18 mouse cellular contexts compared by ENCODE assay signal in the genomic region with DNA sequence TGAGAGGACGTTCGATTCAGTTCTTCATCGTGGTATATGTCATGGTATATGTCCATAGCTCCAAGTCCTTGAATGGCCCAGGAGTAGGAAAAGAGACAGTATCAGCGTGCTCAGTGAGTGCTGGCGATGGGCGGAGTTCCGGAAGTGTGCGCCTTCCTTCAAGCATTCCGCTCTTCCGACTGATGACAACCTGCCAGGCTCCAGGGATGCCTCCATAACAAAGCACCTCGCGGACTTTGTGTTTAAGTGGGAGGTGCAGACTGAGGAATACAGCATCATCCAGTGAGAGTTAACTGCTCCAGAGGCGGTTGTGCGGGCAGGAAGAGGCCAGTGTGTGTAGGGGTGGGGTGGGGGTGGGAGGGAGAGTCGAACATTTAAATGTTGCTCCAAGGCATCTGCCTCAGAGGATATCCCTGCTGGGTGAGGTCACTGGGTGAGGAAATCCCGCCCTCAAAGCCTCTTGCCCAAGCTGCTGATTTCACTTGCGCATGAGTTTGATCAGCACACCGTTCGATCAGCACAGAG.
A peak's percentile ranks its signal among the peaks of the same experiment; 100 is the strongest.
DNase-seq lines count a peak whose midpoint lies in the region; ATAC-seq and TF ChIP-seq lines count a peak whose summit lies in the region.
"Had no signal": no experiment of that assay in that cellular context is flagged by ENCODE, and none has a peak within 500 bp of the region (broad histone marks: within the 10 kb centered on the region; RNA-seq: fewer than 3 reads in every experiment).

No protein-coding gene starts in this region.

- H3K4me3 ChIP-seq in heart, embryonic 10.5 days: peak overlapping the region; percentile 15; the same call in 1 of the 2 replicates
- H3K4me3 ChIP-seq in kidney, embryonic 15.5 days (replicated peaks): no peak overlapping the region
- H3K4me3 ChIP-seq in ES-Bruce4 (ENCODE audit: low read depth, low read length): no peak overlapping the region
- H3K4me3 ChIP-seq in embryonic facial prominence, embryonic 10.5 days: peak overlapping the region; percentile 20; the same call in 1 of the 2 replicates
- no peak overlapping the region for H3K4me3 ChIP-seq in forebrain, postnatal 0 days (ENCODE audit: low read depth, low read length)
- H3K4me3 ChIP-seq: embryonic facial prominence, embryonic 15.5 days; forebrain, embryonic 15.5 days; limb, embryonic 13.5 days; megakaryocyte, embryonic 14.5 days; neural tube, embryonic 12.5 days had no signal

- H3K4me1 ChIP-seq in heart, embryonic 10.5 days: peaks cover 30% of the 10 kb centered on the region
- 0 out of 2 replicates have a peak, but pooled peaks cover 6% of the 10 kb centered on the region for H3K4me1 ChIP-seq in kidney, embryonic 15.5 days
- peaks cover 2% of the 10 kb centered on the region for H3K4me1 ChIP-seq in ES-Bruce4 (ENCODE audit: control insufficient read depth, insufficient read depth, low read length)
- peaks cover 6% of the 10 kb centered on the region for H3K4me1 ChIP-seq in embryonic facial prominence, embryonic 10.5 days
- no peaks in the 10 kb centered on the region for H3K4me1 ChIP-seq in forebrain, postnatal 0 days (ENCODE audit: insufficient read depth)
- H3K4me1 ChIP-seq: embryonic facial prominence, embryonic 15.5 days; forebrain, embryonic 15.5 days; megakaryocyte, embryonic 14.5 days; neural tube, embryonic 12.5 days had no signal

- H3K9me3 ChIP-seq in heart, embryonic 10.5 days: no peaks in the 10 kb centered on the region
- H3K9me3 ChIP-seq in kidney, embryonic 15.5 days (replicated peaks): no peaks in the 10 kb centered on the region
- H3K9me3 ChIP-seq in ES-Bruce4 (replicated peaks; ENCODE audit: control insufficient read depth, insufficient read depth, low read length, poor library complexity, severe bottlenecking): peaks cover 5% of the 10 kb centered on the region
- no peaks in the 10 kb centered on the region for H3K9me3 ChIP-seq in embryonic facial prominence, embryonic 10.5 days
- H3K9me3 ChIP-seq in forebrain, postnatal 0 days (ENCODE audit: low read length): no peaks in the 10 kb centered on the region
- H3K9me3 ChIP-seq: embryonic facial prominence, embryonic 15.5 days; forebrain, embryonic 15.5 days; limb, embryonic 13.5 days; megakaryocyte, embryonic 14.5 days; neural tube, embryonic 12.5 days had no signal

- TF ChIP-seq CTCF in ES-Bruce4 (IDR thresholded peaks at IDR 0.05; ENCODE audit: low read depth, low read length): no peak
- no peak for TF ChIP-seq CTCF in forebrain, postnatal 0 days (IDR thresholded peaks at IDR 0.05; ENCODE audit: low read depth)

- H3K36me3 ChIP-seq in heart, embryonic 10.5 days: no peaks in the 10 kb centered on the region
- no peaks in the 10 kb centered on the region for H3K36me3 ChIP-seq in kidney, embryonic 15.5 days
- no peaks in the 10 kb centered on the region for H3K36me3 ChIP-seq in ES-Bruce4 (ENCODE audit: control insufficient read depth, insufficient read depth, low read length, poor library complexity, severe bottlenecking)
- H3K36me3 ChIP-seq in embryonic facial prominence, embryonic 10.5 days (replicated peaks): no peaks in the 10 kb centered on the region
- no peaks in the 10 kb centered on the region for H3K36me3 ChIP-seq in forebrain, postnatal 0 days (ENCODE audit: insufficient read depth)
- H3K36me3 ChIP-seq: embryonic facial prominence, embryonic 15.5 days; forebrain, embryonic 15.5 days; limb, embryonic 13.5 days; neural tube, embryonic 12.5 days had no signal

- DNase-seq in heart, embryonic 10.5 days (ENCODE audit: low spot score): peak; percentile 80
- DNase-seq in heart, adult 8-10 months (ENCODE audit: low spot score): no peak
- no peak for DNase-seq in kidney, adult 9 months
- peak; percentile 13 for DNase-seq in embryonic facial prominence, embryonic 10.5 days (ENCODE audit: low spot score)
- no peak for DNase-seq in thymus, postnatal 4 days
- DNase-seq in forebrain, postnatal 0 days: no peak
- DNase-seq: cerebellum, adult 9-10 months; gastrocnemius, postnatal 10 days; kidney, postnatal 36 days; lung, adult 2 months; right cerebral cortex, adult 18-20 months had no signal

- no peak for TF ChIP-seq POLR2A in ES-Bruce4 (IDR thresholded peaks at IDR 0.05; ENCODE audit: insufficient read depth, low read length)

- peak; percentile 87 for TF ChIP-seq EP300 in ES-Bruce4 (IDR thresholded peaks at IDR 0.05; ENCODE audit: insufficient read depth, low read depth, low read length)

- H3K27ac ChIP-seq in heart, embryonic 10.5 days: peak overlapping the region; percentile 67
- no peak overlapping the region for H3K27ac ChIP-seq in kidney, embryonic 15.5 days
- peak overlapping the region; percentile 81 for H3K27ac ChIP-seq in ES-Bruce4 (ENCODE audit: insufficient read depth, low read length)
- no peak overlapping the region for H3K27ac ChIP-seq in embryonic facial prominence, embryonic 10.5 days (replicated peaks)
- H3K27ac ChIP-seq in forebrain, postnatal 0 days (ENCODE audit: low read depth, low read length): no peak overlapping the region
- H3K27ac ChIP-seq: embryonic facial prominence, embryonic 15.5 days; forebrain, embryonic 15.5 days; limb, embryonic 13.5 days; neural tube, embryonic 12.5 days had no signal

- ATAC-seq in kidney, embryonic 15.5 days (replicated peaks; ENCODE audit: low FRiP score): no peak
- no peak for ATAC-seq in forebrain, postnatal 0 days
- ATAC-seq: forebrain, embryonic 15.5 days had no signal

- 42% methylated on average over 19 of the region's 19 CpGs for WGBS in heart, embryonic 10.5 days
- WGBS in kidney, embryonic 15.5 days: 65% methylated on average over 19 of the region's 19 CpGs
- WGBS in embryonic facial prominence, embryonic 10.5 days: 54% methylated on average over 19 of the region's 19 CpGs
- 62% methylated on average over 19 of the region's 19 CpGs for WGBS in forebrain, postnatal 0 days

- H3K4me2 ChIP-seq in kidney, embryonic 15.5 days: 0 out of 2 replicates have a peak overlapping the region, but pooled peaks have one; percentile 5
- H3K4me2 ChIP-seq in forebrain, postnatal 0 days (ENCODE audit: low read depth): no peak overlapping the region
- H3K4me2 ChIP-seq: embryonic facial prominence, embryonic 15.5 days; forebrain, embryonic 15.5 days; limb, embryonic 13.5 days; neural tube, embryonic 12.5 days had no signal

- H3K27me3 ChIP-seq in heart, embryonic 10.5 days (ENCODE audit: insufficient read depth, poor library complexity, severe bottlenecking): no peaks in the 10 kb centered on the region
- peaks cover 10% of the 10 kb centered on the region; the same call in 1 of the 2 replicates for H3K27me3 ChIP-seq in kidney, embryonic 15.5 days
- no peaks in the 10 kb centered on the region for H3K27me3 ChIP-seq in ES-Bruce4 (ENCODE audit: control insufficient read depth, insufficient read depth, low read length, poor library complexity, severe bottlenecking)
- H3K27me3 ChIP-seq in embryonic facial prominence, embryonic 10.5 days (replicated peaks; ENCODE audit: low read depth, poor library complexity, severe bottlenecking): 0 out of 2 replicates have a peak, but pooled peaks cover 3% of the 10 kb centered on the region
- H3K27me3 ChIP-seq in forebrain, postnatal 0 days (ENCODE audit: insufficient read depth, low read length): no peaks in the 10 kb centered on the region
- H3K27me3 ChIP-seq: embryonic facial prominence, embryonic 15.5 days; forebrain, embryonic 15.5 days; megakaryocyte, embryonic 14.5 days; neural tube, embryonic 12.5 days had no signal

- H3K9ac ChIP-seq in kidney, embryonic 15.5 days: no peak overlapping the region
- 0 out of 2 replicates have a peak overlapping the region, but pooled peaks have one; percentile 47 for H3K9ac ChIP-seq in ES-Bruce4 (ENCODE audit: low read depth, poor library complexity, severe bottlenecking)
- no peak overlapping the region for H3K9ac ChIP-seq in forebrain, postnatal 0 days
- H3K9ac ChIP-seq: embryonic facial prominence, embryonic 15.5 days; forebrain, embryonic 15.5 days; limb, embryonic 13.5 days; neural tube, embryonic 12.5 days had no signal

Comparison
In these comparisons a context has a peak if more than half of its experiments do, and no peak if none do; other contexts are left out.
1. DNase-seq: peak in heart, embryonic 10.5 days (single experiment) and embryonic facial prominence, embryonic 10.5 days (single experiment); none in heart, adult 8-10 months (single experiment), kidney, adult 9 months (single experiment), thymus, postnatal 4 days (single experiment) and forebrain, postnatal 0 days (single experiment).
2. H3K27ac ChIP-seq: peak in heart, embryonic 10.5 days (single experiment) and ES-Bruce4 (single experiment); none in kidney, embryonic 15.5 days (single experiment), embryonic facial prominence, embryonic 10.5 days (single experiment) and forebrain, postnatal 0 days (single experiment).
3. H3K4me3 ChIP-seq: peak in heart, embryonic 10.5 days (single experiment) and embryonic facial prominence, embryonic 10.5 days (single experiment); none in kidney, embryonic 15.5 days (single experiment), ES-Bruce4 (single experiment) and forebrain, postnatal 0 days (single experiment).